Mouse (Mus musculus) CD4-positive naive resting alpha-beta T cell, adult 76 days (primary cell): Measurements from ENCODE around the gene Cyp4f15. TPM values are rescaled to one million over a fixed set of nuclear protein-coding genes. Genes with fewer than 3 reads are reported as not detected.

Source experiments
- total RNA-seq: library from RNA; stranded (reverse); gene quantifications from one replicate; pipeline ENCODE4 v1.2.4, GENCODE M21; 2023

Gene Cyp4f15
- total RNA-seq, result not detected

GRCm38 (mm10) chr17:32685048-32685750, at the start of gene Cyp4f15:
TSS of gene Cyp4f15 (plus strand) at chr17:32685627.

GRCm38 (mm10) chr17:32658712-32659111, 26.7 kb upstream of the Cyp4f15 start, which contains the start of gene Cyp4f40:
TSS of gene Cyp4f40 (plus strand) at chr17:32658900.

Other genes with a start within 250 kb of the Cyp4f15 start
- gene Cyp4f39, start 232.9 kb upstream of the Cyp4f15 start, total RNA-seq, result not detected
- 1.2 TPM for gene Cyp4f17, start 179.6 kb upstream of the Cyp4f15 start, total RNA-seq
- gene Cyp4f16, start 149.1 kb upstream of the Cyp4f15 start, total RNA-seq, result 9.0 TPM
- 0.38 TPM for gene Cyp4f37, start 64.3 kb upstream of the Cyp4f15 start, total RNA-seq
- gene Cyp4f40, start 26.7 kb upstream of the Cyp4f15 start, total RNA-seq, result not detected
- gene Zfp871, start 102.7 kb downstream of the Cyp4f15 start, total RNA-seq, result 109 TPM
- 0.41 TPM for gene Zfp811, start 124.3 kb downstream of the Cyp4f15 start, total RNA-seq
- gene Zfp799, start 144.6 kb downstream of the Cyp4f15 start, total RNA-seq, result 10.6 TPM
- 0.62 TPM for gene Zfp870, start 206.0 kb downstream of the Cyp4f15 start, total RNA-seq
- not detected for gene Cyp4f14, start 231.7 kb downstream of the Cyp4f15 start, total RNA-seq